Mouse (Mus musculus) hindbrain, embryonic 11.5 days (tissue): ENCODE measurements at regions not wholly inside any gene's neighbourhood (a gene's known extent, or its start where the extent isn't known, plus 50 kb on each side); places are given as distances from the start of the nearest gene placed in this dataset.

Experiments
- ATAC-seq: fragments of 200-750 bp; cut with Nextera tagmentation; 2 replicates; pipeline ENCODE4 v1.8.0; 2017; ENCODE audit warnings: mild to moderate bottlenecking, moderate TSS enrichment, moderate library complexity; ENCODE audit not compliant: low FRiP score
- DNase-seq: peaks from one replicate; pipeline ENCODE4 v3.0.0-alpha.2; 2015; ENCODE audit warnings: low spot score
- H3K27ac ChIP-seq: fragments of 300-500 bp; sonication (generic); 2 replicates; pipeline ENCODE4 v1.5.1; 2014; ENCODE audit warnings: mild to moderate bottlenecking, low read depth, low read length
- H3K27me3 ChIP-seq: fragments of 300-500 bp; sonication (generic); 2 replicates; pipeline ENCODE4 v1.6.1; 2014; ENCODE audit warnings: mild to moderate bottlenecking, low read length, moderate library complexity, mixed read lengths; ENCODE audit not compliant: control insufficient read depth, insufficient read depth
- H3K36me3 ChIP-seq: fragments of 300-500 bp; sonication (generic); 2 replicates; pipeline ENCODE4 v1.6.1; 2014; ENCODE audit warnings: mild to moderate bottlenecking, low read length, moderate library complexity, mixed read lengths; ENCODE audit not compliant: control insufficient read depth, insufficient read depth
- H3K4me1 ChIP-seq: fragments of 300-500 bp; sonication (generic); replicated peaks from 2 replicates; pipeline ENCODE4 v1.6.1; 2014; ENCODE audit warnings: low read length, mixed read lengths; ENCODE audit not compliant: control insufficient read depth, insufficient read depth
- H3K4me2 ChIP-seq: fragments of 300-500 bp; sonication (generic); replicated peaks from 2 replicates; pipeline ENCODE4 v1.6.1; 2014; ENCODE audit warnings: mild to moderate bottlenecking, low read depth, low read length
- H3K4me3 ChIP-seq: fragments of 300-500 bp; sonication (generic); 2 replicates; pipeline ENCODE4 v1.5.1; 2014; ENCODE audit warnings: low read depth, low read length
- H3K9ac ChIP-seq: fragments of 300-500 bp; sonication (generic); 2 replicates; pipeline ENCODE4 v1.6.1; 2014; ENCODE audit warnings: low read depth, low read length
- H3K9me3 ChIP-seq: fragments of 300-500 bp; sonication (generic); 2 replicates; pipeline ENCODE4 v1.6.1; 2016; ENCODE audit warnings: low read length; ENCODE audit not compliant: control insufficient read depth
- WGBS: fragments of 180-500 bp; shearing (Covaris S2); extraction: QIAGEN DNeasy Blood & Tissue Kit; methylation state at CpG from one replicate; pipeline ENCODE4 v1.1.7; 2014; 5-methylcytosine and 5-hydroxymethylcytosine counted together

DNA sequence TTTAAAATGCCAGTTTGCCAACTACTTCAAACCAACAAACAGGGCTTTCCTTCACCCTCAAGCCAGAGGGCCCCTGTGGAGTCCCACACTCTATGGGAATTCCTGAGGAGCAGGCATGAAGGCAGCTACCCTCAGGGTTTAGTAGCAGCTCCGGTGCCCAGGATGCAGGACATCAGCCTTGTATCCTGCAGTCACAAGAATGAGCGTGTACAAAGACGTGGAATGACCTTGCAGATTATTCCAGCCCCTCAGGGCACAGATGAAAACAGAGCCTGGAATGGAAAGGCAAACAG lies 143.2 kb upstream of the Car8 start:
- DNase-seq, result no peak
- no peak for ATAC-seq
- H3K9ac ChIP-seq, result no peak overlapping the region
- no peaks in the 10 kb centered on the region for H3K4me1 ChIP-seq
- no peak overlapping the region for H3K27ac ChIP-seq
- WGBS, result 50% methylated on average over 3 of the region's 3 CpGs
- H3K36me3 ChIP-seq, result no peaks in the 10 kb centered on the region
- no peak overlapping the region for H3K4me3 ChIP-seq
- no peaks in the 10 kb centered on the region for H3K9me3 ChIP-seq
- H3K4me2 ChIP-seq, result no peak overlapping the region
- no peaks in the 10 kb centered on the region for H3K27me3 ChIP-seq

DNA sequence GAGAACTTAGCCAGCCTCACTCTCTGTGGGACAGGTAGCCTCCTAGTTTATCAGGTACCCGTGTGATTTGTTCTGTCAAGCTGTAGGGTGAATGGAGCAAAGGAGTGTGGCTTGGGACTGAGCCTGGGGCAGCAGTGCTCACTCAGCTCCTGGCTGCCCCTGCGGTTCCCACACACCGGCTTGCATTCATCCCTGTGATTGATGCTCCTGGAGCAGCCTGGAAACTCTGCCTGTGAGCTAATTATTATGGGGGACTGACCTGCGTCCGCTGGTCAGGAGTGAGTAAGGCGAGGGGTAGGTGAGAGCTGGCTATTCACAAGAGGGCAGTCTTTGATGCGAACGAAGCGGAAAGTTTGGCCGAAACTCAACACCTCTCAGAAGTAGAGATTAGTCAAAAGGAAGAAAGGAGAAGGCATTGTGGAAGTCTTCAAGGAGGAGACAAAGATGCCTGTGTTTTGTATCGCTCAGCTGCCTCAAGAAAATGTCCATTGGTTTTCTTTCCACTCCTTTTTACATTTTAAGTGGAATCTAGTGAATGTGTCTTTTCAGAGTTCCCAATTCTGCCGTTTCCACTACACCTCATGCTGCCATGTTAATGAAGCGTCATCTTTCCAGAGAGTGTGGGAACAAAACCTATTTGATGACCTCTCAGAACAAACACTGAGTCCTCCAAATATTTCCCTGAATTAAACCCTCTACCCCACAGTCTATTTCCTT lies 142.7 kb upstream of the Car8 start:
- Histone ChIP-seq H3K9ac (no peak overlapping the region), H3K4me2 (no peak overlapping the region), H3K4me3 (no peak overlapping the region), H3K4me1 (no peaks in the 10 kb centered on the region), H3K27me3 (no peaks in the 10 kb centered on the region), H3K9me3 (no peaks in the 10 kb centered on the region), H3K36me3 (no peaks in the 10 kb centered on the region), H3K27ac (no peak overlapping the region)
- ATAC-seq, result peak; percentile 40; the same call in 1 of the 2 replicates
- WGBS, result 29% methylated on average over 13 of the region's 13 CpGs
- no peak for DNase-seq

GRCm38 (mm10) chr4:8380711-8381338 lies 142.0 kb upstream of the Car8 start:
- Histone ChIP-seq H3K9ac (no peak overlapping the region), H3K9me3 (no peaks in the 10 kb centered on the region), H3K27ac (no peak overlapping the region), H3K36me3 (no peaks in the 10 kb centered on the region), H3K4me2 (no peak overlapping the region), H3K4me1 (no peaks in the 10 kb centered on the region), H3K27me3 (no peaks in the 10 kb centered on the region), H3K4me3 (no peak overlapping the region)
- WGBS, result 66% methylated on average over 5 of the region's 5 CpGs
- ATAC-seq (peak; percentile 75), DNase-seq (peak; percentile 80)

GRCm38 (mm10) chr4:8374737-8375489 lies 136.1 kb upstream of the Car8 start:
- H3K4me1 ChIP-seq, result no peaks in the 10 kb centered on the region
- WGBS, result 78% methylated on average over 6 of the region's 6 CpGs
- no peak overlapping the region for H3K9ac ChIP-seq
- no peaks in the 10 kb centered on the region for H3K36me3 ChIP-seq
- H3K27ac ChIP-seq, result no peak overlapping the region
- H3K27me3 ChIP-seq, result no peaks in the 10 kb centered on the region
- no peak overlapping the region for H3K4me3 ChIP-seq
- no peak overlapping the region for H3K4me2 ChIP-seq
- H3K9me3 ChIP-seq, result no peaks in the 10 kb centered on the region
- ATAC-seq, result no peak
- no peak for DNase-seq

GRCm38 (mm10) chr4:8374061-8374460 lies 135.2 kb upstream of the Car8 start:
- ATAC-seq (no peak), DNase-seq (no peak)
- Histone ChIP-seq H3K36me3 (no peaks in the 10 kb centered on the region), H3K4me3 (no peak overlapping the region), H3K9me3 (no peaks in the 10 kb centered on the region), H3K9ac (no peak overlapping the region), H3K4me1 (no peaks in the 10 kb centered on the region), H3K27me3 (no peaks in the 10 kb centered on the region), H3K27ac (no peak overlapping the region), H3K4me2 (no peak overlapping the region)
- 88% methylated on average over 3 of the region's 3 CpGs for WGBS

DNA sequence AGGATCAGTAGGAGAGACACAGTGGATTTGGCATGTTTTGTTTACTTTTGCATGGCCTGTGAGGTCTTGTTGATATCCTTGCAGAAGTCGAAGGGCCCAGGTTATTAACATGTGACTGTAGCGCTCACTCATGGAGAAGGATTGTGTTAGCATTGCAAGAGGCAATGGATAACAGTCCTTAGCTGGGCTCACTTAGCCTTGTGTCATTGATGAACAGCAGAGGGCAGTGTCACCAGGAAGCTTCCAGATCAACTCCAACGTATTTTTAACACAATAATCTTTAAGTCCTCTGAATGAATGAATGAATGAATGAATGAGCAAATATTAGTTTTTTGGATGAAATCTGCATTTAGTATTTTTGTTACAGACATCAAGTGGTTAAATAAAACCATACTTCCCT lies 133.2 kb upstream of the Car8 start:
- H3K36me3 ChIP-seq, result no peaks in the 10 kb centered on the region
- H3K9ac ChIP-seq, result no peak overlapping the region
- DNase-seq (peak; percentile 31), ATAC-seq (no peak)
- no peaks in the 10 kb centered on the region for H3K27me3 ChIP-seq
- no peak overlapping the region for H3K4me3 ChIP-seq
- H3K9me3 ChIP-seq, result no peaks in the 10 kb centered on the region
- H3K27ac ChIP-seq, result no peak overlapping the region
- no peak overlapping the region for H3K4me2 ChIP-seq
- H3K4me1 ChIP-seq, result no peaks in the 10 kb centered on the region
- 71% methylated on average over 3 of the region's 3 CpGs for WGBS

- H3K4me1 ChIP-seq, result no peaks in the 10 kb centered on the region
- no peaks in the 10 kb centered on the region for H3K9me3 ChIP-seq
- no peak overlapping the region for H3K27ac ChIP-seq
- WGBS, result 77% methylated on average over 9 of the region's 9 CpGs
- no peaks in the 10 kb centered on the region for H3K27me3 ChIP-seq
- DNase-seq, result no peak
- H3K4me3 ChIP-seq, result no peak overlapping the region
- no peak overlapping the region for H3K9ac ChIP-seq
- H3K4me2 ChIP-seq, result no peak overlapping the region
- no peak for ATAC-seq
- no peaks in the 10 kb centered on the region for H3K36me3 ChIP-seq
Observed at GRCm38 (mm10) chr4:8370786-8371185, 131.9 kb upstream of the Car8 start.

GRCm38 (mm10) chr4:8367487-8368276 lies 128.8 kb upstream of the Car8 start:
- H3K9ac ChIP-seq, result no peak overlapping the region
- H3K27me3 ChIP-seq, result no peaks in the 10 kb centered on the region
- H3K36me3 ChIP-seq, result no peaks in the 10 kb centered on the region
- H3K4me1 ChIP-seq, result no peaks in the 10 kb centered on the region
- H3K4me2 ChIP-seq, result no peak overlapping the region
- H3K27ac ChIP-seq, result no peak overlapping the region
- ATAC-seq (peak; percentile 73), DNase-seq (peak; percentile 70)
- 67% methylated on average over 13 of the region's 13 CpGs for WGBS
- H3K9me3 ChIP-seq, result no peaks in the 10 kb centered on the region
- no peak overlapping the region for H3K4me3 ChIP-seq
